Mouse (Mus musculus) urinary bladder, postnatal 10 days (tissue): Measurements from ENCODE around the gene Tgif1.

ENCODE experiments used
- DNase-seq: peaks from one replicate; pipeline ENCODE4 v3.0.0; 2022; ENCODE audit warnings: low spot score

Tgif1 gene

DNA sequence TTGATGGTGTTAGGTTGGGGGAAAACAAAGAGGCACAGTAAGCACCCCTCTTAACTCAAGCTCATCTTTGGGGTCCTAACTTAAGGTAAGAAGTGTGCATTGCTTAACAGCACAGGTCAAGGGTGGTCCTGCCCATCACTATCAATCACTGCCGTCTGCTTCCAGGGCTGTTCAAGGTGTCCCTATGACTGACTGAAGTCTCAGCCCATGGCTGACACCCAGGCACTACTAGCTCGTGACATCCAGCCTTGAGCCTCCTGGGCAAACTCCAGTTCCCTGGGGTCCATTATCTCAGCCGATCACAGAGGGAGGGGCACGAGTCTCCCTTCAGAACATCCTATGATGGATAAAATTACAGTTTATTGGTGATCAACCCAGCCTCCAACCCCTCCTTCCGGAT is 12.7 kb upstream of the Tgif1 start:
- DNase-seq: no peak

DNA sequence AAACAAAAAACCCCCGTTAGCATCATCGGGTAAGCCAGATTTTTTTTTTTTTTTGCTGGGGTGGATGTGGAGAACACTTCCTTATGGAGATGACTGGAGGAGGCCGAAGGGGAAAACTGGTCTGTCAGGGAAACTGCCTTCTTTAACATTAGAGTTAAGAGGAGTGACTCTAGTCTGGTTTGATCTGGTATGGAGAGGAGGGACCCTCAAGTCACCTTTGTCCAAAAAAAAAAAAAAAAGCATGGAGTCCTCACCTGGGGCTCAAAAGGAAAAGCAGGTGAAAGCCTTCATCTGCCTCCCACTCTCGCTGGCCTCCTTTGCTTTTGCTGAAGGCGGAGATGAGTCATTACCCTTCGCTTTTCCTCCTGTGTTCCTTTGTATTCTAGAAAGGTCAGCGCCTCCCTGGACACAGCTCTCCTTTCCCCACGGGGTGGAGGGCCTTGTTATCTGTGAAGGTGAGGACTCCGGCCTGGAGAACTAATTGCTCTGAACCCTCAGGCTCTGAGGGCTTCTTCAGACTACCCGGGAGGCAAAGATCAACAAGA is 11.8 kb upstream of the Tgif1 start:
- no peak for DNase-seq

DNA sequence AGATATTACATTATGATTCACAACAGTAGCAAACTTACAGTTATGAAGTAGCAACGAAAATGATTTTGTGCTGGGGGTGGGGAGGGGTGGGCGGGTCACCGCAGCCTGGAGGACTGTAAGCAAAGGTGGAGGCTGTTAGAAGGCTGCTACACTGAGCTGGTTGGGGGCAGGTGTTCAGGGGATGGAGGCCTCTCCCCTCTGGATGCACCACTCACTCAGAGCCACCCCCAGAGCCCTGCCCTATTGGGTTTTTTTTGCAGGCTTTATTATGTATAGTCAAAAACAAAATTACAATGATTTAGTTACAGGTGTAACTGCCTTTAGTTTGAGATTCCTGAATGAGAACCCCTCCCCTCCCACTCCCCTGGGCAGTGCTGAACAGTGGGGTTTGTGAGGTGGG is 11.3 kb upstream of the Tgif1 start:
- DNase-seq: no peak

DNA sequence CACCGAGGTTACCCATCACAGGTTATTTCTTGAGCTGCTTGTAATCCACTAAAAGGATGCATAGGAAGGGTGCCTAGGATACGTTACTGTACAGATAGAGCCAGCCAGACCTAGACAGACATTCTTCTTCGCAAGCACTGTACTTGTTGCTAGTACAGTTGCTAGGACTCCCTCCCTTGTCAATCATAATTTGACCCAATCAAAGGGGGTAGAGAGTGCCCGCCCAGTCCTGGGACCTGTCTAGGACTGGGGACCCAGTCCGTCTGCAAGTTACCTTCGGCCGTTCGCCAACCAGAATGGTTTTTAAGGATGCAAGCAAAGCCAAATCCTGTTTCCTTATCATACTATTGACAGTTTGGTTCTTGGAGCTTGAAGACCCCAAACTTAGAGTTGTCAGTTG is 10.8 kb upstream of the Tgif1 start:
- no peak for DNase-seq

DNA sequence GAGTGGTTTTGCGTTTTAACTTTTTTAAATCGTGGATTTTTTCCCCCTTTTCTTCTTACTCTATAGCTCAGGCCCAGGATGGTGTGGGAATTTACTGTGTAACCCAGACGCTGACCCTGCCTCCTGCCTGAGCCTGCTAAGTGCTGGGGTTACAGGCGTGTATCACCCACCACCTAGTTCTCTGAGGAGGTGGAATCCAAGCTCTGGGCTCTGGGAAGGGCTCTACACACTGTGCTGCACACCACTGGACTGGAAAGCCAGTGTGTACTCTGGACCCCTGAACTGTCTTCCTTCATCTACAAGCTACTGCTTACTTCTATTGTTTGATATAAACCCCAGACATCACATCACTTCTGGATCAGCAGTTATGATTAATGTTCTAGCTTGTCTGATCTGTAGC is 5.5 kb upstream of the Tgif1 start:
- no peak for DNase-seq

DNA sequence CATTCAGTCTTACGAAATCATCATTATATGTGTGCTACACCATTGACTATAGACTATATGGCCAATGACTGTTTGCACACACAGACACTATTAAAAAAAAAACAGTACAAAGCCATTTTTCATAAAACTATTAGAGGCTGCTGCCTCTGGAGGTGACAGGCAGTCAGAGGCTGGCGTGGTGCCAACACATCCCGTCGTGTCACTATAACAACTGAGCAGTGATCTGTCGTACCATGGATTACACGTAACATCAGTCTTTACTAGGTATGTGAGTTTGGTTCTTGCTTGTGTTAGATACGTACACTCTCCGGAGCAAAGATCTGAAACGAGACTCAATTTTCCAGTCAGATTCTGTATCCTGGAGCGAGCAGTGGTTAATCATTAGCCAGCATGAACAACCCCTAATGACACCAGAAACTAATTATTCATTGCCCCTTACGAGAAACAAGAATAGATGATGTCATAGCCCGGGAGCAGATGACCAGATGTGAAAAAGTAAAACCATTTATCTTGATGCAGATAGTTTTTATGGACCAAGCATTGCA is 3.6 kb upstream of the Tgif1 start:
- no peak for DNase-seq

DNA sequence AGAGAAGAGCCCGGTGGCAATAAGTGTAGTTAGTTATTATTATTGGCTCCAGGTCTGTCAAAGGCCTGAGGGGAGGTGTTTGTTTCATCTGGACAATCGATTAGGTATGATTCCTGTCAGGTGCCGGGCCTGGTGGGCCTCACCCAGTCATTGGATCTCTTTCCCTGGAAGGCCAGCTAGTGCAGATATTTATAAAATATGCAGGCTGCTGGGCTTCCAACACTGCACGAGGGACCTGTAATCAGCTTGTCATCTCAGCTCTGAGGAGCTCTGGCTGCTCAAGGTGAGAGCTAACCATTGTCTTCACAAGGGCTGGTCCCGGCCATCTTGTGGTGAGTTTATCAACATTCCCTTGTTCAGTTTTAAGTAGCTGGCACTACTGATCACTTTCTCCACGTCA is 675 bp upstream of the Tgif1 start:
- DNase-seq: no peak

DNA sequence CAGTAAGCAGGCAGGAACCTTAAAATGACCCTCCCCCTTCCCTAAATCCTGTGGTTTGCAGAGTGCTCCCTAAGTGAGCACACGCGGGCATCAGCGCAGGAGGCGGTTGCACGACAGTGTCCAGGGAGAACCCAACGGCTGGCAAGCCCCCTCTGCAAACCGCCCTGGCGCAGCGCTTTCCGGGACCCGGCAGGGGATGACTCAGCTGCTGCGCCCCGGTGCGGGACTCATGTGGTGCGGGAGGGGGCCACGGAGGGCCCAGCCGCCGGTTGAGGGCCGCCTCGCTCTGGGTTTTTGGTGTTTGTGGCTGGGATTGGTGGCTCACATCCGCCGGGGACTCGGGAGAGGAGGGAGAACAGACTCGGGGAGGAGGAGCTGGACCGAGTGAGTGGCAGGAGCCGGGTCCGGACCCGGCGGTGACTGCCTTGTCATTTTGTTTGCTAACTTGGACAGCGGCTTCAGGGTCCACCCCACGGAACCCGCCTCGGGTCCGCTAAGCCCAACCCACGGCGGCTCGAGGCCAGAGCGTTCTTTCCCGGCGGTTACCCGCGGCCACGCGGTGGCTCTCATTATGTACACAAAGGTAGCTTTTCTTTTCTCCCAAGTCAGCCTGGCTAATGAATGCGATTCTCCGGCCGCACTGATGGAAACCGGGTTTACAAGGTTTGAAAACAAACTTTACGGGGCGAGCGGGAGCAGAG is 510 bp downstream of the Tgif1 start:
- DNase-seq: peak; percentile 55

DNA sequence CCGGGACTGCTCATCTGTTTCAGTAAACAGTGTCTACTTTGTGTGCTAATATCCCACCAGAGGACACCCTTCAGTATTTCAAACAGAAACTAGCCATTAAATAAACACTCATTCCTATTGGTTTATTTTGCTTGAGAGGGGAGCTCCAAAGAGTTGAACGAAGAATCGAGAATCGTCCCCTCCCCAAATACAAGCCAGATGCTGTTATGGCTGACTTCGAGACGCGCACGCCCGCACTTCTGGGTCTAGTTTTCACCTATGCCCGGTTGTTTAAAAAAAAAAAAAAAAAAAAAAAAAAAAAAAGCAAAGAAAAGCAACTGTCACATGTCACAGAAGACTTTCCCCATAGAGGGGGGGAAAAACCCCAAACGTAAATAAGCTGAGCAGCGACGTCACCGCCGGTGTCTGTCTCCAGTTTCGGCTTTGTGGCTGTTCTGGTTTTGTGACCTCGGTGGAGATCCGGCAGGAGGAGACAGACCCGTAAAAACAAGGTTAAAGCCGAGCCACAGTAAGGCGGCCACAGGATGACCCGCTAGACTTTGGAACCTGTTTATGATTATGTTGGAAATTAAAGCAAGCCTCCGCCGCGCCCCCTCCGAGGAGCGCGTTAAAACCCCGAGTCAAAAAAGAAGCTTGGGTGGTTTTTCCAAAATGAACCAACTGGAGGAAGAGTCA is 1.2 kb downstream of the Tgif1 start:
- DNase-seq: no peak

DNA sequence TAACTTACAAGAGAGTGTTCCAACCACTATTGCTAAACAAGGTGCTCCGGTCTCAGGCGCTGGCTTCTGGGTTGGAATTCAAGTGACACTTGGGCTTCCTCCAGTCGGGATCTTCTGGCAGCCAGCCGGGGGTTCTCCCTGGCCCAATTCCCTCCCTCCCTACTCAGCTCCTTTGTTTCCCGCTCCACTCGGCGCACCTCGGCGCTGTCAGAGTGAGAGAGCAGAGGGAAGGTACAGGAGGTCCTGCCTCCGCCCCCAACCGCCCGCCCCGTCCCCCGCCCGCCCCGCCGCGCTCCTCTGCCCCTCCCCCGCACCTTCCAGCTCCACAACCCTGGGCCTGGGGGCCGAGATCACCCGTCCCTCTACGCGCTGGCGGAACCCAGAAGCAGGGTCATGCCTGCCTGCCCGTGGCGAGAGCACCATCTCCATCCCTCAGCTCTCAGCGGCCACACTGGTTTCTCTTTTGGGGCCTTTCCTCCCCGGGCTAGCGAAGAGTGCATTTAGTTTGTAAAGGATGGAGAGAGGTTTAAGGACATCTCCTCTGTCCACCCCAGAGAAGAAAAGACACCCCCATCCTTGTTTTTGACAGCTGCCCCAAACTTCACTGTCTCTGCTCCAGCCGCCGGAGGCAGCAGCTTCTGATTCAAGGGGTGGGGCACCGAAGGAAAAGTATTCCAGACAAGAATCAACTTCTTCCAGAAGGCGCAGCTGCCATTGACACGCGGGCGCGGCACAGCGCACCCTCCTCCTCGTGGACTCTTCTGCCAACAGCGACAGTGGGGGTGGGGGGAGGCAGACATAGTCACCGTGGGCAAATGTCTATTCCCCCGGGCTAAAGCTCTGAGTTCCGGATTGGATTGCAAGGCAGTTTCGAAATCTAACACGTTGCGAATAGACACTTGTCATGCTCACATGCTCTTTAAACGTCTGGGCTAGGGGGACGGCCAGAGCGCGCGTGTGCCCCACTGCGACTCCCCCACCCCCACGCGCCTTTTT is 2.1 kb downstream of the Tgif1 start:
- peak; percentile 45 for DNase-seq

DNA sequence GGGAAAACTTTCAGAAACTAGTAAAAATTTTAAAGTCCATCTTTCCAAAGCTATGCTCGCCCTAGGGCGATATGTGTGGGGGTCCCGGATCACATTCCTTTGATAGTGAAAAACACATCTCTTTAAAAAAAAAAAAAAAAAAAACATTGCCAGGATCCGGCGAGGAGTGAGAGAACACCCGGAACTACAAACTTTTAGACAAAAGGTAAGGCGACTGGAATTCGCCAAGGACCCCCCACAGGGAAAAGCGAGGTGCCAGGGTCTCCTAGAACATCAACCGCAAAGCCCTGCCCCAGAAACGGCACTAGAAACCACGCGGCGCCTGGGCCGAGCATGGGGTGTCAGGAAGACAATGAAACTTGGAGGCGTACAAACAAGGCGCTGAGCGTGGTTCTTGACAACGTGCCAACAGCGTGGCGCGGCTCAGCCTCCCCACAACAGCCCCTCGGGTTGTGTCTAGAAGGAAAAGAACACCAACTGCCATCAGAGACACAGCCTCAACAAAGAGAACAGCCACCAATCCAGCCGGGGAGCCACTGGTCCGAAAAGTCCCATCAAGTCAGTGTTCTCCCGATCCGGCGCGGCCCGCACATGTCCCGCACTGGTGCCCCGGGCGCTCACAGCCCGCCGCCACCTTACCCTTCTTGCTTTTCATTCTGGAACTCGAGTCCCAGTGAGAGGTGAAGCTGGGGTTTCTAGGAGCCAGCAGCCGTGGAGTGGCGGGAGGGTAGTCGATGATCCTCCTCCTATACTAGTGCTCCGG is 2.9 kb downstream of the Tgif1 start:
- DNase-seq: peak; percentile 15

DNA sequence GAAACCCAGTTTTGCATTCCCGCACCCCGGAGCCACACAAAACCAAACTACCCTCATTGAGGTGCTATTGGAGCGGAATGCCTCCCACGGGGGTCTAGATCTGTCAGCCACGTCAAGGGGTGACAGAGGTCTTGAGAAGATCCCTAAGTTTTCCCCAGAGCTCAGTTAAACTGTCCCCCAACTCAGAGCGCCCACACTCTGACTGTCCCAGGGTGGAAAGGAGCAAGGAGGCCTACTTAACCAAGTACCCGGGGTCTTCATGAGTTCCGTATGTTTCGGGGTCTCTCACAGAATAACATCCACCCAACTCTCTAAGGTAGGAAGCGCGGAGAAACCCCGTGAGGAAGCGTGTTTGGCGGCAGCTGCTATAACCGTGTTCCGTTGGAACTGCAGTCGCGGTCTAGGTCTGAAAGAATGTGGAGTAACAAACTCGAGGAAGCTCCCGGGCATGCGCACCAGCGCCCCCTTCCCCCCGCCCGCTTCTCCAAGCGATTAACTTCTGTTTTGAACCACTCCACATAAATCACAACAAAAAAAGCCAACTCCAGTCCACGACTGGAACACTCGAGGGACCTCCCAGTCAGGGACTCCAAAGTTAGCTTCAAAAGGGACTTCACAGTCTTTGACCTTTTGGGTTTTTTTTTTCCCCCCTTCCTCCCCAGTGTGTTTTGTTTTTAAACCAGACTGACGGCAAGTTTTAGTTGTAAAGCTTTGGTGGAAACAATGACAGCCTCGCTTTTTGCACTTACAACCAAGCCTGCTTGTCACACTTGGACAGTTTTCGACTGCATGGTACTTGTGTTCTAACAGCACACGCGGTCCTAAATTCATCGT is 3.7 kb downstream of the Tgif1 start:
- peak; percentile 81 for DNase-seq

DNA sequence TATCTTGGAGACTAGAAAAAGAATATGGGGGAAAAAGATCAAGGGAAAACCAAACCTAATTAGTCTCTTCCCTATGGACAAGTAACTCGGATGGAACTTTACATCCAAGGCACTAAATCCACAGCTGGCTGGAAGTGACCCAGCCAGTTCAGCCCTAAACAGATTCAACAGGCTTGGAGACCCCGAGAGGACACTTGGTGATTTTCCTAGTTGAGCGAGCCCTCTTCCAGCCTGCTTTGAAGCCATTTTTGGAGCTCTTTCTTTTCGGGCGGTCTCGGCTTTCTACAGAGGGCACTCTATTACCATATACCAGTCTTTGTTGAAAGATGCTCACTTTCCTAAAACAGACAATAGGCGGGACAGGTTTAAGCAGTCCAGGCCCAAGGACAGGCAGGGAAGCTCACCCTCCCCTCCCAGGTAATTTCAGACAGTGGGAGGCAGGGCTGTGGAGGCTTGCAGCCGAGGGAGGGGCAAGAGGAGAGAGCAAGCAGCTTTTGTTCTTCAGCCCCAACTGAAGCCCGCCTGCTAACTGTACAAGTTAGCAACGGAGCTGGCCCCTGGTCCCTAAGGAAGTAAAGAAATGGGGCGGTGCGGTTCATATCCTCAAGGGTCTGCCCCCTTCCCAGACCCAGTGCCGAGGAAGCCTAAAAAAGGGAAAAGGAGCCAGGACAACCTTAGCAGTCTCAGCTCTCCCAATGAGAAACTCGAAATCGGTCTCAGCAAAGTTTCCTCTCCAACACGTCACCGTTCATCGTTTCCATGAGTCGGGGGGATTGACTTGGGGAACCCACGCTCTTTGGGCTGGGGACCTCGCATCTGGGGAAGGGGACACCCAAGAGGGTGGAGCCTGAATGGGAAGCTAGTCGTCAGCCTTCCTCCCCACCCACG is 4.6 kb downstream of the Tgif1 start:
- DNase-seq: peak; percentile 24

DNA sequence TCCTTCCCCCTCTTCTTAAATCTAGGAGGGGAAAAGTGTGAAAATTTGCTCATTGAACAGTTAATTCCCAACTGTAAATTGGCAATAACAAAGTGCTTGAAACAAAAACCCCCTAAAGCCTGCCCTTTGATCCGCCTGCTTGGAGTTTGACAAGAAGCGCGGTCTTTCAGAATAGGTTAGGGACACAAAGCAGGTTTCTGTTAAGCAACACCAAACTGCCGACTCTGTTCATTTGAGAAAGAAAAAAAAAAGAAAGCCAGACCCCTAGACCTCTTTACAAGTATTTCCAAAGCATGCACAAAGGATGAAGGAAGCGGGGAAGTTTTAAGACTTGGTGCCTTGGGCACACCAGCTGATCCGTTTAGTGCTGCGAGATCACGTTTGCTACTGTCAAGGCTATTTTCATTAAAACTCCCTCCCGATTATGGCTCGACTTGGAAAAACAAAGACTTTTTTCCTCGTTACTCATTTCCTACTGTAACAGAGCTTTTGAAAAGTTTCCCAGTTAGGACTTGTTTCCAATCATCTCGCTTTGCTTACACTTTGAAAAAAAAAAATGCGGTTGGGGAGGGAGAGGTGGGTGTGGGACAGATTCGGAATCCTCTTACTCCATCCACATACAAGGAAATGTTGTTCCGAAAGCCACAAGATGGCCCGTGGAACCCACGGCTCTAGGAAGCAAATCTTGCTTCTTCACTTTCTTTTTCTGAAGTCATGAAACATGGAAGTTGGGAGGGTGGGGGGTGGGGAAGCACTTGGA is 5.4 kb downstream of the Tgif1 start:
- DNase-seq: no peak

DNA sequence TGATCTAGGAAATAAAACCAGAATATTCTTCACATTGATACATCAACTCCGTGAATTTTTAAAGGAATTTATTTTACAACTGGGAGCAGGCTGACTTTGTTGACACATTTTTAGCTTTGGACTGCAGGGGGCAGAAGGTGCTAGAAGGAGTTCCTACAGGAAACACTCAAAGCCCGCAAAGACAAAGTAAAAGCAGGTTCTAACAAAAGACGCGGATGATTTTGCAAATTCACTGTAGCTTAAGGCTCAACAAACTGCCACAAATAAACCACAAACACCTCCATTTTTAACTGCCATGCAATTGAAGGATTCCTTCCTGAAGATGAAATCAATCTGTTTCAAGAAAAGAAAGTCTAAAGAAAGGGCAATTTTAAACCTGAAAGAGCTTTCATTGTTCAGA is 6.3 kb downstream of the Tgif1 start:
- DNase-seq: no peak

DNA sequence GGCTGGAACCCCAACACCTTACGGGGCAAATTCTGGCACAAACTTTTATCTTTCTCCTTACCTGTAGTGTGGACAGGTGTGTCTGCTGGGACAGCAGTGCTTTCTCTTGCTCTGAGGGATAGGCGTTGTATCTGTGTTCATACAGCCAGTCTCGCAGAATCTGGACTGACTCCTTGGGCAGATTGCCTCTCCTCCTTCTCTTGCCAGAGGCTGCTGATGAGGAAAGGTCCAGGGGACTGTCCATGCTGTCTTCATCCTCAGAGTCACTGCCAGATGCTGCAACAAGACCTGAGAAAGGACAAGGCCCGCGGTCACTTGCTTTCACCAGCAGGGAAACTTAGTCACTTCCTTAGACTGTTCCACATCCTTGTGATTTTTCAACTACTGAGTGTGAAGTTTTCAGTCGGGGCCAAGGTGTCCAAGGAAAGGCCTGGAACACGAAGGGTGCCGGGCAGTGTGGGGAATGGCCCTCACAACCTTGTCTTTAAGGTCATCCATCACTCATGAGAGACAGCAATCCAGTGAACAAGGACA is 7.2 kb downstream of the Tgif1 start:
- no peak for DNase-seq

DNA sequence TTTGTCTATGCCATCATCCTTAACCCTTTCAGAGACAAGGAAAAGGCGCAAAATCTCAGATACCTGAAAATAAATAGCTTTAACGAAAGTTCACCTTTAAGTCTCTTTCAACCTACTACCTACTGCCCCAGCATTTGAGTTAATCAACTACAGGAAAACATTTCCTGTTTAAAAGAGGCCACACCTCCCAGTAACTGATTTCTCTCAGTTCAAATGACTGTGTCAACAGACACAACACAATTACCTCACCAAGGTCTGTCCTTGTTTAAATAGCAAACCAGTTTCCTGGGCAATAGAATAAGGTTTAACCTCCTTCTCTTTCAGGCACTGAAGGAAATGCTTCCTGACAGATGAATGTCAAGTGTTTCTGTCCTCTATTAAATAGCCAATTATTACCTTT is 7.8 kb downstream of the Tgif1 start:
- no peak for DNase-seq

DNA sequence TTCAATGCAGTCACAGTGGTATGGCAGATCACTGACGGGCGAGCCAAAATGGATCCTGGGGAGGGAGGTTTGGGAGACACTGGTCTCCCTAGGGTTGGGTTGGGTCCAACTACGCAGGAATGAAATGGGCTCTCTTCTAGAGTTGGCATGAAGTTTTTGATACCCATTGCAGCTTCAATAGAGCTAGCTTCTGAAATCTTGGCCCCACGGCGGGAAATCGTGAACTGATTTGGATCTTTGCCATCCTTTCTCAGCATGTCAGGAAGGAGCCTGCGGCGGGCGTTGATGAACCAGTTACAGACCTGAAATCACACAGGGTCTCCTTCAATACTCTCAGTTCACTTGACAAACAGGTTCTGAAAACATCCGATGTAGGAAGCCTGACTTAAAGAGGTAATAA is 8.4 kb downstream of the Tgif1 start:
- DNase-seq: no peak
